Mouse (Mus musculus) left cerebral cortex, postnatal 10 days (tissue): ENCODE data around the gene Upk1a. TPM values are rescaled to one million over a fixed set of nuclear protein-coding genes. Genes with fewer than 3 reads are reported as not detected.

Experiments
- DNase-seq, 2 experiments: peaks; one replicate each; pipeline ENCODE4 v3.0.0; 2021 to 2022; ENCODE audit warnings: low spot score in 2 of 2, mixed read lengths in 1 of 2; ENCODE audit errors: extremely low spot score in 1 of 2
- intact Hi-C: fragments of 180-260 bp; cut with DNase I; formaldehyde crosslinking; loops from one replicate; pipeline ENCODE4 v1.15.1; 2025
- total RNA-seq, 2 experiments: library from RNA; stranded (reverse); gene quantifications; 2 replicates each; pipeline ENCODE4 v1.2.3; 2021

Gene Upk1a
- total RNA-seq, 2 experiments from 2014 or later: 0.32 TPM; not detected in 1

DNA sequence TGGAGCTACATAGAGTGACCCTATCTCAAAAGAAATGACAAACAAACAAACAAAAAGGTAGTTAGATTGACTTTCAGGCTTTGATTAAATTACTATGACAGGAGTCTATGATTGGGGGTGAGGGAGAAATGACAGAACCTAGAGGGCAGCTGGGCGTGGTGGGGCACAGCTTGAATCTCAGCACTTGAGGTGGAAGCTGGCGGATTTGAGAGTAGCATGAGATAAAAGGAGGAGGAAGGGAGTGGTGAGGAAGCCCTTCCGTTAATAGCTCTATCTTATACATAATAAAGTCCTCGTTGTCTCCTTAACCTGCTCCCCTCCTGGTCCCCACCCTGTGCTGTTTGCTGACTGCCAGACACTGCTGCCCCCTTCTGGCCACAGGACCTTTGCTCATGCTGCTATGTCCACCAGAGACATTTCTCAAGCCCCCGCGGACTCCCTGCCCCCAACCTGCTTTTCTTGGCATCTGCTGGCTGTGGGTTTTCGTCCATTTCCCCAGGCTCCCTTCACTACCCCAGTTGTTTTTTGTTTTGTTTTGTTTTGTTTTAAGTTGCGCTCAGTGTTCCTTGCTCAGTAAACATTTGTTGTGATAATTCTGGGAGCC is 4.8 kb downstream of the Upk1a start:
- DNase-seq: peak in 1 of 2 experiments; percentile 74
- intact Hi-C loops: no loop called here

DNA sequence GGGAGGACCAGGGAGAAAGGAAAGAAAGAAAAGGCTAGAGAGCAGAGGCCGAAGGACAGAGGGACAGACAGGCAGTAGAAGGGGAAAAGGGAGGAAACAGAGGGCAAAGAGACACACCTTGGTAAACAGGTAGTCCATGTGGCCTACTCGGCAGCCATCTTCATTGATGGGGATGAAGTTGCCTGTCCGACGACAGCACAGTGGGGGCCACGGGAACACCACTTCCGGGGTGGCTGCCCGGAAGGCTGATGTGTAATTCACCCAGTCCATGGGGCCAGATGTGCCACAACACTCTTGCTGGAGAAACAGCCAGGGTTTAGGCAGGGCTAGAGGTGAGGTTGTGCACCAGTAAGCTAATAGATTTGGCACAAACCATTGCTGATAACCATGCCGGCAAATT is 7.7 kb downstream of the Upk1a start:
- intact Hi-C loops: no loop called here
- DNase-seq: no peak

DNA sequence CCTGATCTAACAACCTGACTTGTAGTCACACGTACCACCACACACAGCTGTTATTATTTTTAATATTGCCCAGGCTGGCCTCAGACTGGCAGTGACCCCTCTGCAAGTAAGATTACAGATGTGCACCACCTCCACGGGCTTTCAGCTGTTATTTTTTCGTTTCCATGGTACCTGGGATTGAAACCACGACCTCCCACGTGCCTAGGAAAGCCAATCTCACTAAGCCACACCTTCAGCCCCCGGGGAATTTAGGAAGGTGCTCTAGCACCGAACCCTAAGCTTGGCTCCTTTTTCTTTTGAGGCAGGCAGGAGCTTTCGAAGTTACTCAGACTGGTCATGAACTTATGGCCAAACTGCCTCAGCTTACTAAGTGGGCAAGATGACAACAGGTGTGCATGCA is 8.2 kb downstream of the Upk1a start:
- DNase-seq: no peak
- intact Hi-C loops: no loop called here

DNA sequence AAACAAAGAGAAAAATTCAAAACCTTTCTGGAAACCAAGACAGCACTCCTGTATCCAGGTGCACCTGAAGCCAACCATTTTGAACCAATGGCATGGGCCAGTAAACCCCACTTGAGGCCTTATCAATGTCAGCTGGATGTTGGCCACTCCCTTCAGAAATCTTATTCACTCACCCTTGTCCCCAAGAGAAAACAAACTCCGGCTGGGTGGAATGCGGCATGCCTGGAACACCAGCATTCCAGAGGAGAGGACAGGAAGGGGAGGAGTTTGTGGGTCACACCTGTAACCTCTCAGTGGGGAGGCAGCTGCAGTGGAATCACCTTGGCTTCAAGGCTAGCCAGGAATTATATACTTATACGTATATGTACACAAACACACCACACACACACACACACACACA is 10.1 kb downstream of the Upk1a start:
- DNase-seq: no peak
- intact Hi-C loops: no loop called here

DNA sequence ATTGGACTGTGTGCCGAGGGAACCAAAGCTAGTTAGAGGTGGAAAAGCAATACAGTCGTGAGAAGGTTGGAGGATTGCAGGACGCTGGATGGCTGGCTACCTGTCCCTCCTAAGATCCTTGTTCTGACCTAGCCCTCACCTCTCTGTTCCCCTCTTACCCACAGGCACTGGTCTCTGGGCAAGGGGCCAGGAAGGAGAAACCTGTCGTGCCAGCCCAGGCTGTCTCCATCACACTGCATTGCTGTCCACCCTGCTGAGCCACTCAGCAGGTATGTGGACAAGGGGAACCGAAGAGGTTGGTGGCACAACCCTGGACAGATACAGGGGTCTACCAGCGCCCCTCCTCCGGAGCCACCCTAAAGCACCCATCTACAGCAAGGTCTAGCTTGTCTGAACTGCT is 12.0 kb downstream of the Upk1a start:
- DNase-seq: no peak
- intact Hi-C loops: no loop called here

DNA sequence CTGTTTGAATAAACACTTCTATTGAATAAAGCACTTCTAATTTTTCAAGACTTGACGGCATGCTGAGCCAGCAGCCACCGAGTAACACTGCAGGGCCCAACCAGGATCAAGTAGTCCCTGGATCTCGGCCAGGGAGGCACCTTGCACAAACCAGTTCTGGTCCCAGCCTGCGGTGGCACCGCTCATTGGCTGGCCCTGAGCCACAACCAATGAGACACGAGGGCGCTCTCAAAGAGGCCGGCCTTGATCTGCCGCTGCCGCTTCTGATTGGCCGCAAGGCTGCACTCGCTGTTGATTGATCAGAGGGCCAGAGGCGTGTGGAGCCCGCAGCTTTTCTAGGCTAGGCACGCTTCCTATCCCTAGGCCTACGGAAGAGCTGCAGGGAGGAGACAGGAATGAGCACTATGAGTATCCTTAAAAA is 12.7 kb downstream of the Upk1a start:
- intact Hi-C loops: no loop called here
- DNase-seq: peak; percentile 92 to 93

DNA sequence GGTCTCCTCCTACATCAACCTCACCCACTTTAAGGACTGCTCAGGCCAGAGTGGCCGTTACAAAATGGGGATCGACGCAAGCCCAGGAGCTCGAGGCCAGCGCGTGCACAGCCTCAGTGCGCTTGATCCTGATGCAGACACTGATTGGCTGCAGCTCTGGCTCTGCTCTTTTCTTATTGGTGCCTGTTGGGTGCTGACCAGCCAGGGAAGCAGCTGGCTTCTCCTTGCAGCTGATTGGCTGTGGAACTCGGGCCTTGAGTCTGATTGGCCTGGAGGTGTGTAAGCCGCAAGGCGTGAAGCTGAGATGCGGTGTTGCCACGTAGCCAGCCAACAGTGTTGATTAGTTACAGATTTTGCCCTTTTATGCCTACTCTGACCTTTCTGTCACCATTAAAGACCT is 13.9 kb downstream of the Upk1a start, which contains the start of gene Zbtb32:
Zbtb32 (minus strand) TSS at position 124 of the 400 bp plus-strand sequence.
- no peak for DNase-seq
- intact Hi-C loops: no loop called here

DNA sequence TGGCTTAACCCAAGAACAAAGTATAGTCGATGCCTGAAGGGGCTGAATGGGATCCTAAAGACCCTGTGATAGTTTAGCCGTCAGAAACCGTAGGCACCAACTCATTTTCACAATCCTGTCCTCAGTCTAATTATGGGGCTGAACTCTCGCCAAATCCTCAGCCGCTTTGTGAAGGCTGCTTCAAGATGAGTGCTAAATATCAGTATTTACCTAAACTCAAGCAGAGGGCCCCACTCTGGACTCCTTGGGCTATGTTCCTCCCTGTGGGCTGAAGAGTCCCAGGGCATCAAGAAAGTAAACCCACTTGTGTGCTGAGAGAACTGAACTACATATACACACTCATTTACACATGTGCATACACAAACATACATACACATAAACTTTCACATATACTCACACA is 15.8 kb downstream of the Upk1a start:
- DNase-seq: no peak
- intact Hi-C loops: no loop called here

DNA sequence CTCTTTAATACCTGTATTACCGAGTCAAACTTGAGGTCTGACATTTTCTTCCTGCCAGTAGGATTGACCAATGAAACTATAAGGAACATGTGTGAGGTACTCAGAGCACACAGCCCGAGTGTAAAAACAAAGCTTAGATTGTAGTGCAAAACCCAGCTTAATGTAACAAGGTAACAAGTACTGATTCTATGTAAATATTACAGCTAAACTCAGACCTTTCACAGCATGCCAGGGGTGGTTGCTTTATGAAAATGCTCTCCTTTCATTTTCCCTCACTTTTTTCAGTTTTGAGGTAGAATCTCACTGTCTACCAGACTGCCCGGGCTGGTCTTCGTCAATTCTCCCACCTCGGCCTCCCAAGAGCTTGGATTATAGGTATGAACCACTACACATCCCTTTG is 16.6 kb downstream of the Upk1a start:
- no peak for DNase-seq
- intact Hi-C loops: no loop called here

DNA sequence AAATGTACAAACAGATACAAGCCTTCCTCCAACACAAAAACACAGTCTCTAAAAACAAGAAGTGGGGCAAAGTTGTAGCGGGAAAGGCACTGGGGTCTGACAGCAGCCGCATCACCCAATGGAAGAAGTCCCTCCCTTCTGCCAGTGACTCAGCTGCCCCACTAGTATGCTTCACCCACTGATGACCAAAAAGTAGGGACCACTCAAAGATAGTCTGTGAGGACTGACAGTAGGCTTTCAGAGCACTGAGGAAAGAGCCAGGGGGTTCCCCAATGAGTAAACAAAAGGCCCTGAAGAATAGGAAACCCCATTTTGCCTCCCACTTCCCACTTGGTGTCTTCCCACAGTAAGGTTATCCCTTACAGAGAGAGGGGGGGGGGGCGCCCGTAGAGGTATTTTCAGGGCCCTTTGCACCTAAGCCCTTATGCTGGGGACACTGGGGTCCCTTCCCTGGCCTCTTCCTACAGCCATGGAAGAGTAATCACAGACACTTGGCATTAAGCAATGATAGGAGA is 18.1 kb downstream of the Upk1a start:
- intact Hi-C loops: loop anchor here (5.0 kb wide), 1 partner anchor 318 kb away; the partner anchor contains the start of gene Mag

DNA sequence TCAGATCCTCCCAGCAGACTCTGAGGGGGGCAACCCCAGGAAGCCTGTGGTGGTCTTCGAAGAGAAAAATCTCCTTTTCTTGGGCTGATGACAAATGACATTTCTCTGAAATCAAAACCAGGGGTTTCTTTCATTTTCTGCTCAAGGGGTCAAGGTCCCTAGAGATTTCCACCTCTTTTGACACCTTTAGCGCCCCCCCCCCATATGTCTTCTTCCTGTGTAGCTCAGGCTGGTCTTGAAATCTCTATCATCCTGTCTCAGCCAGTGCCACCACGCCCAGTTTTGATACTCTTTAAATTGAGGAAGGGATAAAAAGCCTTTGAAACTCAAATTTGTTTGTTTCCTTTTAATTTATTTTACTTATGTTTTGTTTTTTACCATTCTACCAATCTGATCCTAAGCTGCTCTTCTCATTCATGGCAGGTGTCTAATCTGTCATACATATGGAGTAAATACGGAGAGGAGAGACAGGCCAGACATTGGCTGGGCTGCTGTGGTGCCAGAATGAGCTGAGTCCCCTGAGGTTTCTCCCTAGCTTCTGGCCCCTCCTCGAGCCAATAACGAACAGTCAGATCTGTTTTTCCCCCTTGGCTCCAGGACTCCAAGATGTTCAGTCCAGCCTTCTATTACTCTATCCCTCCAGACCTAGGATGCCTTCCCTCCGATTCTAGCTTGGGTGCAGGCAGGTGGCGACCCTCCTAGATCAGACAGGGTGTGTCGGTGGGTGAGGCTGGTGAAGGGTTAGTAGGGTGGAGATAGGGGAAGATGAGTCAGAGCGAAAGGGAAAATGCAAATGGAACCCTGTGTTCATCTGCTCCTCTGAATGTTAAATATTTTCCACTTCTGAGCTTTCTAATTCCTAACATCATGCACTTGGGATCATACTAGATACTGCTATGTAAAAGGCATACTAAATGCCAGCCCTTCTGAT is 18.8 kb downstream of the Upk1a start:
- no peak for DNase-seq
- intact Hi-C loops: loop anchor here (5.0 kb wide), 1 partner anchor 318 kb away; the partner anchor contains the start of gene Mag

More for the DNA sequence above, 18.1 kb downstream of the Upk1a start:
- DNase-seq: no peak

DNA sequence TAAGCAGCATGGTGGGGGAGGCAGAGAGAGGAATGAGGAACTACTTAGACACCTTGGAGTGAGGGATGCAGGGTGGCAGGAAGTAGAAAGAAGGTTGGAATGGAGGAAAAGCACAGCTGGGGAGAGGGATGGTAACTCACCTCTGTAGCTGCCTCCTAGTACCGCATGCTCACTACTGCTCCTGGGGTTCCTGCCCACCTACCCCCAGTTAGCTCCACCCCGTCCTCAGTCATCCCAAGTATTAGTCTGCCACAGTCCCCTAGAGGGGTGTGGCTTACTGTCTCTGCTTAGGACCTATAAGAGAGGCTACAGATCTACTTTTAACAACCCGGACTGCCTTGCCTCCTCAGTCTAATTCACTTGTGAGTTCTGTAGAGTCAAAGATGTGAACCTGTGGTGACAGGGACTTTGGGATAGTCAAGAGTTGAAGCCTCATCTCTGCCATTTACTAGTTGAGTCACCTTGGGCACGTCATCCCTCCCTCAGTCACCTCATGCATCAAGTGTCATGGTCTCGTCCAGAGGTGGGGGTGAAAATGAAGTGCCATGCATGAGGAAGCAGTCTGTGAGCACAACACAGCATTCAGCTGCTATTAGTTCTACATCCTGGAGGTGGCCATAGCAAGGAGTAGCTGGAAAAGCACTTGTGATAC is 19.7 kb downstream of the Upk1a start:
- intact Hi-C loops: loop anchor here (5.0 kb wide), 1 partner anchor 319 kb away; the partner anchor contains the start of gene Mag
- no peak for DNase-seq

DNA sequence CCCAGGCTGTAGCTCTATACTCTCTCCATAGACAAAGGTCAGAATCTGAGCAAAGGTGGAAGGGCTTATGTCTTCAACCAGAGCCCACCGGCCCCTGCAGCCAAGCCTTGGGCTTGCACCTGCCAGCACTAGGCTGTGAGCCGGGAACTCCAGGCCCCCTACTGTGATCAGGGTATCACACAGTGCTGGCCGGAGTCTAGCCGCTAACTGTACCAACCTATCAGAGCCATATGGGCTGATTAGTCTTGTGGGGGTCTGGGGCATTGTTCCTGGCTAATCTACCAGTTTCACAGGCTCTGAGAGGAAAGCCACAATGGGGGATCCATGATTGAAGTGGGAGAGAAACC is 21.1 kb downstream of the Upk1a start:
- no peak for DNase-seq
- intact Hi-C loops: loop anchor here (5.0 kb wide), 1 partner anchor 321 kb away; the partner anchor contains the start of gene Mag

DNA sequence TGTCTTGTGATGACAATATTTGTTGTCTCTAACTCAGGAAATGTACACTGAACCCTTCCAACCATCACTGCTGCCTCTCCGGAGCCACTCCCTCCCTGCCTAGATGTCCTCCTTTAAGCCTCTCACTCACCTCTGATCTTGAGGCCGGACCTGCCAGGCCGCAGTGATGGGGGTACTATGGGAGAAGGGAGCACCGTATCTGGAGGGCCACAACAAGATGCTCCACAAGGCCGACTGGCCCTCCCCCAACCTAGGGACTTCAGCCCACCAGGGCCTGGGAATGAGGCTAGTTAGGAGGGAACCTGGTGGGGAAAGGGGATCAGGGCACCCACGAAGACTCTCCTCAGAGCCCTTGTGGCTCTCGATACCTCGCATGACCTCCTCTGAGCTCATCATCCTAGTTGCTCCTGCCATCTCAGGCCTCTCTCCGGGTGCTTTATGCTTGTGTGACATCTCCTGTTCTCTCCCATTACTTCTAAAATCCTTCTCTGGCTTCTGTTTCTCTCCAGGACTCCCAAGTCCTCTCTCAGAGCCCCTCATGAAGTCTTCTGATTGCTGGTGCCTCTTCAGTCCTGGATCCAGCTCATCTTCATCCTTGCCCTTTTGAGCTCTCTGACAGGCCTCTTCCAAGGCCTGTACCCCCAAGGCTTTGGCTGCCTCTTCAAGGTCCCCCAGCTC is 21.6 kb downstream of the Upk1a start:
- intact Hi-C loops: loop anchor here (5.0 kb wide), 1 partner anchor 321 kb away; the partner anchor contains the start of gene Mag
- DNase-seq: no peak

DNA sequence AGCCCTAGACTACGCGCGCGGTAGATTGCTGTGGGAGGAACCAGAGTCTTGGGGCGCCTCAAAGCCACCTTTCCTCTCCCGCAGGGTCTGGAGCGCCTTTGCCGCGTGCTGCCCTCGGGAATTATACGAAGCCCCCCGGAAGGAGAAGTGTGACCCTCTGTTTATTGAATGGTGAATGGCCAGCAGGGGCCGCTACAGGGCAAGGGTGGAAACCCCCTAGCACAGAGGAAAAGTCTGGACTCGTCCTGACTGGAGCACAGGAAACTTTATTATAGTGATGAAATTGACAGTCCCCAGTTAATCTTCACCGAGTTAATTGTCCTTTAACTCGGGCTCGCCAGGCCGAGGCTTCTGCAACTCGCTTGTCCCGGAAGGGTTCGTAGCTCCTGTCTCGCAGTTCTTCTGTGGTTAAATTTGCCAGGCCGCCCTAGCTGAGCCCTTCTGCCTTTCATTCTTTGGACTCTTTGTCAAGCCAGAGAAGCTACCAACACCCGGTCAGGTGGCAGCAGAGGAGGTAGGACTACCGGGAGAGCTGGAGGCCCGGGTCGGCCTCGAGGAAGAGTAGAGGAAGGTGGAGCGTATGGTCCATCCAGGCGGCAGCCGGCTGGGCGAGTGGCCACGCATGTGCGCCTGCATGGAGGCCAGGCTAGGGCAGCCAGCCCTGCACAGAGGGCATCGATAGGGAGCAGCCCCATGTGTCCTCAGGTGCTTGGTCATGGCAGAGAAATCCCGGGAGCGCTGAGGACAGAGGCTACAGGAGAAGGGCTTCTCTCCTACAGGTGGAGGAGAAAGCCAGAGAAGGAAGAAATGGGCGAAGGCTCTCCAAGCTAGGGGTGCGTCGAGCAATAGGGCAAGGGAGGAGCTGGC is 23.0 kb downstream of the Upk1a start:
- peak; percentile 76 to 90 for DNase-seq
- intact Hi-C loops: loop anchor here (5.0 kb wide), 1 partner anchor 323 kb away; the partner anchor contains the start of gene Mag

DNA sequence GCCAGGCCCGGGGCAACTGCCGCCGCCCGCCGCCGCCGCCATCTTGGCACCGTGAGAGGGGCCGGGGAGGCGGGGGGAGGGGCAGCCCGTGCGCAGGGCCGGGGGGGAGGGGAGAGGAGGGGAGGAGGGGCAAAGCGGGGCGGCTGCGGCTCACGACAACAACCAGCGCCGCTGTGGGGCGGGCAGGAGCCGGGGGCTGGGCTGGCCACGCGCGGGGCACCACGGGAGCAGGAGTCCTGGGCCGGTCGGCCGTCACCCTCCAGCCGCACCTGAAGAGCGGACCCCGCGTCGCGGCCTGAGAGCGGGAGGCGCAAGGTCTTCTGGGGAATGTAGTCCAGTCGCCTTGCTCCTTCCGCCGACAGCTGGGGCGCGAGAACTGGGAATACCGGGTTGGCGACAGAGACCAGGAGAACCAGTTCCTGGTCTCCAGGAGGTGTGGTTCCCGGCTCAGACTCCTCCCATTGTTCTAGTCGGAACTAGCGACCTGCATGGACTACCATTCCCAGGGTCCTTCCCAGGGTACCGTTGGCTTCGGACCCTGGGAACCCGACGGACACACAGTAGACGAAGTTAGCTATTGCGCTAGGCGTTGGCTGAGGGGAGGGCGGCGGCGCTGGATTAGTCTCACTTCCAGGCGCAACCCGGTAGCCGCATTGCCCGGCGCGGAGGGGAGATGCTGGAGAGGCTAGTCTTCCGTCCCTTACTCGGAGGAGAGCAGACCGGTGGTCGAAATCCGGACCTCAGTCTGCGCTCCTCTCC is 23.8 kb downstream of the Upk1a start, which contains the start of gene Kmt2b:
Kmt2b (minus strand) TSS at position 51 of the 759 bp plus-strand sequence.
- intact Hi-C loops: no loop called here
- DNase-seq: peak; percentile 94 to 98
